Mouse (Mus musculus) embryonic fibroblast, embryonic 13.5 days (primary cell): ENCODE measurements around the gene Gas6. TPM values are rescaled to one million over a fixed set of nuclear protein-coding genes. Genes with fewer than 3 reads are reported as not detected.
A peak's percentile ranks its signal among the peaks of the same experiment; 100 is the strongest.

ENCODE experiments used
- H3K27ac ChIP-seq: 2 replicates; pipeline ENCODE4 v1.5.1; 2012; ENCODE audit warnings: low read length, control low read depth, inconsistent platforms; ENCODE audit not compliant: insufficient read depth
- H3K4me1 ChIP-seq: 2 replicates; pipeline ENCODE4 v1.6.1; 2011; ENCODE audit warnings: low read length; ENCODE audit not compliant: control insufficient read depth, insufficient read depth
- H3K4me3 ChIP-seq: 2 replicates; pipeline ENCODE4 v1.5.1; 2011; ENCODE audit warnings: mild to moderate bottlenecking, control low read depth, low read length; ENCODE audit not compliant: insufficient read depth
- CTCF ChIP-seq: IDR thresholded peaks from 2 replicates; pipeline ENCODE4 v1.5.1; 2011; ENCODE audit warnings: mild to moderate bottlenecking, control low read depth, low read length, moderate library complexity, borderline replicate concordance; ENCODE audit not compliant: insufficient read depth
- POLR2A ChIP-seq: IDR thresholded peaks from 2 replicates; pipeline ENCODE4 v1.6.1; 2011; ENCODE audit warnings: low read depth, mild to moderate bottlenecking, control low read depth, low read length, moderate library complexity
- polyA plus RNA-seq: library from polyadenylated mRNA; stranded (reverse); fragments of >200 nt; gene quantifications from 2 replicates; pipeline ENCODE4 v1.2.4, GENCODE M21; 2011; ENCODE audit warnings: low read depth; ENCODE audit not compliant: missing spikeins, insufficient read length

Gas6 gene
- polyA plus RNA-seq, 1 experiment: 131 TPM

- no peak overlapping the region for H3K4me3 ChIP-seq
- no peak overlapping the region for H3K27ac ChIP-seq
- TF ChIP-seq CTCF: peak; percentile 38; the same call in 1 of the 2 replicates
- no peak for TF ChIP-seq POLR2A
- no peaks in the 10 kb centered on the region for H3K4me1 ChIP-seq
These were observed 27.3 kb downstream of the Gas6 start for GRCm38 (mm10) chr8:13466989-13467388.

- no peak overlapping the region for H3K27ac ChIP-seq
- H3K4me1 ChIP-seq: no peaks in the 10 kb centered on the region
- TF ChIP-seq POLR2A (no peak), CTCF (no peak)
- no peak overlapping the region for H3K4me3 ChIP-seq
These were observed 29.0 kb downstream of the Gas6 start for GRCm38 (mm10) chr8:13465324-13465723.

DNA sequence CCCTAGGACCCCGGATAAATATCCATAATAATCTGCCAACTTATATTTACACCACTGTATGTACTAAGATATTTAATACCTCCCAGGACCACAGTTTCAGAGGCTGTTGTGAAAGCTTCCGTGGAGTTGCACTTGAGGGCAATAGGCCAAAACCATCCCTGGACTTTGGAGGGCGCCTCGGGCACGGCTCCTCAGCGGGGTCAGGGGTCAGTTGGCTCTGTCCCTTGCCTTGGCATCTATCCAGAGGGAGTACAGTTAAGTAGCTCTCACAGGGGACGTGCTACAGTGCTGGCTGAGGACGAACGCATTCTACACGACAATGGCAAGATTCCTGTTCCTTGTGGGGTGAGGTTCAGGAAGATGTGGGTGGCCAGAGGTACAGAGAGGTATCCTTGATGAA, 31.9 kb downstream of the Gas6 start:
- TF ChIP-seq POLR2A (no peak), CTCF (no peak)

GRCm38 (mm10) chr8:13461843-13462242, 32.4 kb downstream of the Gas6 start:
- TF ChIP-seq POLR2A (no peak), CTCF (peak; percentile 78; the same call in 1 of the 2 replicates)
- no peaks in the 10 kb centered on the region for H3K4me1 ChIP-seq
- no peak overlapping the region for H3K4me3 ChIP-seq
- H3K27ac ChIP-seq: no peak overlapping the region

More for the DNA sequence above, 31.9 kb downstream of the Gas6 start:
- Histone ChIP-seq H3K27ac (no peak overlapping the region), H3K4me1 (no peaks in the 10 kb centered on the region), H3K4me3 (no peak overlapping the region)

DNA sequence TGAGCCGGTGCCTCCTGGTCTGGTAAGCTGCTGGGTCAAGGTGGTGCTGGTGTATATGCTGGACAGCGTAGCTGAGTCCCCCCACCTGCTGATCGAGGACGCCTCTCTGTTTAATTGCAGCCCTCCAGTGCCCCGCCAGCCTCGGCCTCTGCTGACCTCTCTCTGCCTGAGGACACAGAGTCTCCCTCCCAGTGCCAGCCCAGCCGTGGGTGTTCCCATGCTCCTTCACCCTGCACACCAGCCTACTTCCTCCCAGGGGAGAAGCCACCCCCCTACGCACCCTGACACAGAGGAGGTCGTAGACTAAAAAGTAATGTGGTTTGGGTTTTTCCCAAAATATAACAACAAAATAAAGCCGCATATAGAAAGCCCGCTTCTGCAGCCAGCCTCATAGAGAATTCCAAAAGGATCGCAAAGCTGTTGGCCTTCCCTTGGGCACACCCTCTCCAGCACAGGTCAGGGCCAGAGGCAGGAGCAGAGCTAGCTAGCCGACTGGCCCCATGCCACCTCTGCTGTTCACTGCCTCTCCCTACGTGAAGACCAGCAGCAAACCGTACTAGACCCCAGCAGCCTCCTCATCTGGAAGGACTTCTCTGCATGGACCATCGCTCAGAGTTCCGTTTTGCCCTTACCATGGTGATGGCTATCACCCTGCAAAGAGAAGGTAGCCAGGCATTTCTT, 33.1 kb downstream of the Gas6 start:
- no peak for TF ChIP-seq POLR2A
- TF ChIP-seq CTCF: no peak
- H3K4me1 ChIP-seq: no peaks in the 10 kb centered on the region
- no peak overlapping the region for H3K27ac ChIP-seq
- no peak overlapping the region for H3K4me3 ChIP-seq

DNA sequence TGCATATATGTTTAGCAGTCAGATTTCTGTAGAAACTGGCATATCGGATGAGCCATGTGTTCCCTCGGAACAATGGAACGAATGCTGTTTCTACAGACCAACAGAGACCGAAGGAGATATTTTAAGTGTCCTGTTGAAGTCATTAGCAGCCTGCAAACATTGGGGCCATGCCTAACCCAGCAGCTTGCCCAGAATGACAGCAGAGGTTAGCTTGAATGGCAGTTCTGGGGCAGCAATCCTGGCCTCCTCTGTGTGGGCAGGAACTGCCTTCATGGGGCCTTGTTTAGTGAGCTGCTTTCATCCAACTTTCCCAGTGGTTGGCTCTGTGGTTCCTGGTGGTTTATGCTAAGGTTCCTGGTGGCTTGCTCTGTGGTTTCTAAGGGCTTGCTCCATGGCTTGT, 34.9 kb downstream of the Gas6 start:
- H3K4me1 ChIP-seq: no peaks in the 10 kb centered on the region
- TF ChIP-seq CTCF (no peak), POLR2A (no peak)
- no peak overlapping the region for H3K4me3 ChIP-seq

GRCm38 (mm10) chr8:13455295-13455694, 39.0 kb downstream of the Gas6 start:
- TF ChIP-seq POLR2A: no peak
- TF ChIP-seq CTCF: peak; percentile 74; the same call in 1 of the 2 replicates
- H3K27ac ChIP-seq: no peak overlapping the region
- no peak overlapping the region for H3K4me3 ChIP-seq
- no peaks in the 10 kb centered on the region for H3K4me1 ChIP-seq

More for the DNA sequence above, 34.9 kb downstream of the Gas6 start:
- H3K27ac ChIP-seq: no peak overlapping the region

GRCm38 (mm10) chr8:13454341-13455113, 39.8 kb downstream of the Gas6 start:
- no peak overlapping the region for H3K4me3 ChIP-seq
- no peak for TF ChIP-seq CTCF
- TF ChIP-seq POLR2A: no peak
- no peaks in the 10 kb centered on the region for H3K4me1 ChIP-seq
- no peak overlapping the region for H3K27ac ChIP-seq

GRCm38 (mm10) chr8:13451747-13452277, 42.5 kb downstream of the Gas6 start:
- no peak overlapping the region for H3K4me3 ChIP-seq
- TF ChIP-seq POLR2A (no peak), CTCF (no peak)
- no peaks in the 10 kb centered on the region for H3K4me1 ChIP-seq
- H3K27ac ChIP-seq: no peak overlapping the region

DNA sequence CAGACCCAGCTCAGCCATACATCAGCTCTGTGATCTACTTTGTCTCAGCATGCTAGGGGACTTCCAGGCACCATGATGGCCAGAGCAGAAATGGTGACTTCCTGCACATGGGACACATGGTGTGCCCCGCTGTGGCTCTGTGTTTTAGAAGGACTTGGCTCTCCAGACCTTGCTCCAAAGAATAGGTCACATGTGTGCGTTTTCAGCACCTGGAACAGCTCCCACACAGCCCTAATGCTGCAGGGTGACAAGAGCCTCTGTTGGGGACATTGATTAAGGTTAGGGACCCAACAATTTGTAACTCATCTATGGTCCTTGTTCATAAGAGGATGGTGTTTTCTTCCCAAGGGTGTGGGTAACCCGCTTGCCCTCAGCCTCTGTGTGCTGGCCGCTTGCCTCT, 46.1 kb downstream of the Gas6 start:
- Histone ChIP-seq H3K4me3 (no peak overlapping the region), H3K4me1 (no peaks in the 10 kb centered on the region), H3K27ac (no peak overlapping the region)
- TF ChIP-seq CTCF (no peak), POLR2A (no peak)
